In the genomic region with DNA sequence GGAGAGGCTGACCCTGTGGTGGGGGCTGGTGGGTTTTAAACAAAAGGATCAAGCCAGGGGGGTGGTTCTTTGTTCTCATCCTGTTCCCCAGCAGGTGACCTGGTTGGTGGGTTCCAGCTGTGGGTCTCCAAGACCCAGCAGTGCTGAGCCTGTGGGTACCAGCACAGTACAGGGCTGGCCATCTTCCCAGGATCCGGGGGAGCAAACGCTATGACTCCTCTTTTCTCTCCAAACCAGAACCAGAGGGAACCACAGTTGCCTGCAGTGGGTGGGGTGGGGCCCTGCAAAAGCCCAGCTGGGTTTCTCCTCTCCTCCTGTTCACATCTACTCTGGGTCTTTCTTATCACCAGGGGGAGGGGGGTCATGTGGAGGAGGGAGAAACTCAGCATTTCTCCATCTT, we compare ENCODE assay signal across 20 mouse cellular contexts.
"Had no signal": no experiment of that assay in that cellular context is flagged by ENCODE, and none has a peak within 500 bp of the region (broad histone marks: within the 10 kb centered on the region; RNA-seq: fewer than 3 reads in every experiment).

No protein-coding gene starts in this region.

- H3K9me3 ChIP-seq: limb, embryonic 10.5 days; limb, embryonic 13.5 days; liver, embryonic 12.5 days; liver, embryonic 15.5 days; lung, embryonic 15.5 days; midbrain, embryonic 10.5 days; midbrain, embryonic 13.5 days had no signal

- DNase-seq: kidney, adult 18-20 months; kidney, adult 9 months; kidney, postnatal 14 days; layer of hippocampus, adult 9-11 months; liver; lung, adult 18-20 months; lung, postnatal 10 days; lung, postnatal 36 days; thymus, adult 18-20 months; thymus, postnatal 36 days had no signal

- ATAC-seq: intestine, embryonic 16.5 days; liver, embryonic 12.5 days; midbrain, embryonic 13.5 days had no signal

- H3K36me3 ChIP-seq: limb, embryonic 10.5 days; limb, embryonic 13.5 days; liver, embryonic 12.5 days; liver, embryonic 15.5 days; lung, embryonic 15.5 days; midbrain, embryonic 10.5 days; midbrain, embryonic 13.5 days had no signal

- H3K27me3 ChIP-seq: liver, embryonic 12.5 days; liver, embryonic 15.5 days; lung, embryonic 15.5 days; megakaryocyte, embryonic 14.5 days; midbrain, embryonic 13.5 days had no signal

- H3K9ac ChIP-seq: limb, embryonic 13.5 days; liver, embryonic 12.5 days; liver, embryonic 15.5 days; lung, embryonic 15.5 days; midbrain, embryonic 13.5 days had no signal

- H3K4me2 ChIP-seq: limb, embryonic 13.5 days; liver, embryonic 12.5 days; liver, embryonic 15.5 days; lung, embryonic 15.5 days; midbrain, embryonic 13.5 days had no signal

- H3K4me3 ChIP-seq: layer of hippocampus, adult 2 months; limb, embryonic 10.5 days; limb, embryonic 13.5 days; liver, embryonic 12.5 days; liver, embryonic 15.5 days; lung, embryonic 15.5 days; megakaryocyte, embryonic 14.5 days; midbrain, embryonic 10.5 days; midbrain, embryonic 13.5 days had no signal

- H3K4me1 ChIP-seq: limb, embryonic 10.5 days; limb, embryonic 13.5 days; liver, embryonic 12.5 days; liver, embryonic 15.5 days; lung, embryonic 15.5 days; megakaryocyte, embryonic 14.5 days; midbrain, embryonic 10.5 days; midbrain, embryonic 13.5 days had no signal

- H3K27ac ChIP-seq: layer of hippocampus, adult 2 months; limb, embryonic 10.5 days; limb, embryonic 13.5 days; liver, embryonic 12.5 days; liver, embryonic 15.5 days; lung, embryonic 15.5 days; midbrain, embryonic 10.5 days; midbrain, embryonic 13.5 days had no signal
